9 mouse cellular contexts compared by ENCODE assay signal in genomic region chr10:26077671-26078481, GRCm38 (mm10). TPM values are rescaled to one million over a fixed set of nuclear protein-coding genes. Genes with fewer than 3 reads are reported as not detected.
DNase-seq lines count a peak whose midpoint lies in the region; ATAC-seq lines count a peak whose summit lies in the region.
"Had no signal": no experiment of that assay in that cellular context is flagged by ENCODE, and none has a peak within 500 bp of the region (broad histone marks: within the 10 kb centered on the region; RNA-seq: fewer than 3 reads in every experiment).

Gene Gm9767 (plus strand): TSS chr10:26078255.

- H3K4me1 ChIP-seq in hindbrain, embryonic 11.5 days (replicated peaks; ENCODE audit: control insufficient read depth, insufficient read depth, low read length), result no peaks in the 10 kb centered on the region
- no peaks in the 10 kb centered on the region for H3K4me1 ChIP-seq in liver, embryonic 11.5 days (replicated peaks; ENCODE audit: control insufficient read depth, insufficient read depth, low read length)

- peak within 1 kb of the TSS; percentile 69 for H3K4me3 ChIP-seq in hindbrain, embryonic 11.5 days (ENCODE audit: low read depth, low read length)
- peak within 1 kb of the TSS; percentile 47 for H3K4me3 ChIP-seq in liver, embryonic 11.5 days (ENCODE audit: low read depth, low read length)

- H3K27ac ChIP-seq in hindbrain, embryonic 11.5 days (ENCODE audit: low read depth, low read length), result no peak within 1 kb of the TSS
- H3K27ac ChIP-seq in liver, embryonic 11.5 days (ENCODE audit: low read depth, low read length), result no peak within 1 kb of the TSS

- no peaks in the 10 kb centered on the region for H3K27me3 ChIP-seq in hindbrain, embryonic 11.5 days (ENCODE audit: control insufficient read depth, insufficient read depth, low read length)
- peaks cover 18% of the 10 kb centered on the region for H3K27me3 ChIP-seq in liver, embryonic 11.5 days (replicated peaks; ENCODE audit: control insufficient read depth, insufficient read depth, low read length)

- peak; percentile 73 for ATAC-seq in hindbrain, embryonic 11.5 days (ENCODE audit: low FRiP score)
- ATAC-seq in liver, embryonic 11.5 days (replicated peaks; ENCODE audit: low FRiP score), result no peak

- no peaks in the 10 kb centered on the region for H3K9me3 ChIP-seq in hindbrain, embryonic 11.5 days (ENCODE audit: control insufficient read depth, low read length)
- no peaks in the 10 kb centered on the region for H3K9me3 ChIP-seq in liver, embryonic 11.5 days (ENCODE audit: control insufficient read depth, low read length)

- no peaks in the 10 kb centered on the region for H3K36me3 ChIP-seq in hindbrain, embryonic 11.5 days (ENCODE audit: control insufficient read depth, insufficient read depth, low read length)
- H3K36me3 ChIP-seq in liver, embryonic 11.5 days (ENCODE audit: control insufficient read depth, insufficient read depth, low read length), result no peaks in the 10 kb centered on the region

- peak; percentile 21 to 22 for DNase-seq in cerebellum, postnatal 10 days
- no peak for DNase-seq in cerebellum, adult 18-20 months
- peak; percentile 3 for DNase-seq in urinary bladder, postnatal 25 days (ENCODE audit: low spot score)
- DNase-seq in urinary bladder, adult 18-20 months (ENCODE audit: low spot score in 2 of 2), result no peak
- DNase-seq in hindbrain, embryonic 11.5 days (ENCODE audit: low spot score), result peak; percentile 57
- DNase-seq in liver, embryonic 11.5 days (ENCODE audit: low spot score), result peak; percentile 34
- peak; percentile 38 for DNase-seq in right cerebral cortex, adult 18-20 months
- DNase-seq in urinary bladder, postnatal 4 days (ENCODE audit: low spot score in 2 of 2), result no peak

- 2% methylated on average over 52 of the region's 52 CpGs for WGBS in hindbrain, embryonic 11.5 days
- WGBS in liver, embryonic 11.5 days, result 3% methylated on average over 51 of the region's 52 CpGs

- H3K9ac ChIP-seq in hindbrain, embryonic 11.5 days (ENCODE audit: low read depth, low read length), result peak within 1 kb of the TSS; percentile 81
- peak within 1 kb of the TSS; percentile 8 for H3K9ac ChIP-seq in liver, embryonic 11.5 days (ENCODE audit: low read depth, low read length)

- H3K4me2 ChIP-seq in hindbrain, embryonic 11.5 days (replicated peaks; ENCODE audit: low read depth, low read length), result peak within 1 kb of the TSS; percentile 88
- peak within 1 kb of the TSS; percentile 74 for H3K4me2 ChIP-seq in liver, embryonic 11.5 days

RNA-seq across cellular contexts. Expression of gene Gm9767, which starts in this region (rescaled TPM):
- 0.25 and 1.0 TPM in 2 replicates for polyA plus RNA-seq in hindbrain, embryonic 11.5 days (2014; fragmentation: Nextera tagmentation; extraction: Ambion mirVana)
- polyA plus RNA-seq in liver, embryonic 11.5 days (2014; fragmentation: Nextera tagmentation; extraction: Ambion mirVana), result not detected in 2 replicates
- polyA plus RNA-seq: gonadal fat pad, adult 2 months had no signal

Comparison
In these comparisons a context has a peak if more than half of its experiments do, and no peak if none do; other contexts are left out.
1. DNase-seq: peak in cerebellum, postnatal 10 days (2 of 2), urinary bladder, postnatal 25 days (single experiment), hindbrain, embryonic 11.5 days (single experiment) and right cerebral cortex, adult 18-20 months (single experiment); none in cerebellum, adult 18-20 months (0 of 2), urinary bladder, adult 18-20 months (0 of 2) and urinary bladder, postnatal 4 days (0 of 2).
2. Peak in DNase-seq, H3K4me3 ChIP-seq, H3K9ac ChIP-seq and H3K4me2 ChIP-seq in liver, embryonic 11.5 days; RNA of the gene not detected or under 1 TPM.